Mouse (Mus musculus) bone marrow macrophage, adult 2 months (primary cell): ENCODE measurements around the gene Galnt7.

Experiments
- CTCF ChIP-seq: IDR thresholded peaks from 2 replicates; pipeline ENCODE4 v1.5.1; 2012; ENCODE audit warnings: low read depth, mild to moderate bottlenecking, low read length, moderate library complexity
- POLR2A ChIP-seq: IDR thresholded peaks from 2 replicates; pipeline ENCODE4 v1.6.1; 2012; ENCODE audit warnings: mild to moderate bottlenecking, low read depth, low read length, borderline replicate concordance

- no peak for TF ChIP-seq CTCF
- no peak for TF ChIP-seq POLR2A
Observed at GRCm38 (mm10) chr8:57528036-57528435, 124.8 kb downstream of the Galnt7 start.
